Mouse (Mus musculus) stomach, postnatal 0 days (tissue): ENCODE results near the gene Cenpm. TPM values are rescaled to one million over a fixed set of nuclear protein-coding genes. Genes with fewer than 3 reads are reported as not detected.

Source experiments
- ATAC-seq: fragments of 200-750 bp; cut with Nextera tagmentation; 2 replicates; pipeline ENCODE4 v1.8.0; 2017; ENCODE audit not compliant: low FRiP score, low TSS enrichment
- DNase-seq: peaks from one replicate; pipeline ENCODE4 v3.0.0-alpha.2; 2016; ENCODE audit warnings: low spot score
- H3K27ac ChIP-seq: fragments of 300-500 bp; sonication (generic); replicated peaks from 2 replicates; pipeline ENCODE4 v1.5.1; 2014; ENCODE audit warnings: mild to moderate bottlenecking, control low read depth
- H3K27me3 ChIP-seq: fragments of 300-500 bp; sonication (generic); 2 replicates; pipeline ENCODE4 v1.6.1; 2014; ENCODE audit warnings: low read length; ENCODE audit not compliant: control insufficient read depth, insufficient read depth
- H3K36me3 ChIP-seq: fragments of 300-500 bp; sonication (generic); 2 replicates; pipeline ENCODE4 v1.6.1; 2014; ENCODE audit warnings: low read length, mixed read lengths; ENCODE audit not compliant: control insufficient read depth, insufficient read depth
- H3K4me1 ChIP-seq: fragments of 300-500 bp; sonication (generic); replicated peaks from 2 replicates; pipeline ENCODE4 v1.6.1; 2014; ENCODE audit warnings: antibody characterized with exemption; ENCODE audit not compliant: control insufficient read depth, insufficient read depth
- H3K4me2 ChIP-seq: fragments of 300-500 bp; sonication (generic); replicated peaks from 2 replicates; pipeline ENCODE4 v1.6.1; 2014; ENCODE audit warnings: low read depth, mild to moderate bottlenecking, control low read depth, moderate library complexity
- H3K4me3 ChIP-seq: fragments of 300-500 bp; sonication (generic); 2 replicates; pipeline ENCODE4 v1.5.1; 2014; ENCODE audit warnings: low read depth, low read length, control low read depth
- H3K9ac ChIP-seq: fragments of 300-500 bp; sonication (generic); 2 replicates; pipeline ENCODE4 v1.6.1; 2014; ENCODE audit warnings: mild to moderate bottlenecking, low read length, control low read depth, mixed read lengths
- H3K9me3 ChIP-seq: fragments of 300-500 bp; sonication (generic); 2 replicates; pipeline ENCODE4 v1.6.1; 2016; ENCODE audit warnings: low read length; ENCODE audit not compliant: control insufficient read depth
- CTCF ChIP-seq: IDR thresholded peaks from 2 replicates; pipeline ENCODE4 v1.5.1; 2016; ENCODE audit warnings: antibody characterized with exemption, low read depth, mild to moderate bottlenecking, moderate library complexity
- EP300 ChIP-seq: optimal IDR thresholded peaks from 2 replicates; pipeline ENCODE3; 2016; ENCODE audit warnings: antibody characterized with exemption
- WGBS: fragments of 180-500 bp; shearing (Covaris S2); extraction: QIAGEN DNeasy Blood & Tissue Kit; methylation state at CpG from one replicate; pipeline ENCODE4 v1.1.7; 2014; 5-methylcytosine and 5-hydroxymethylcytosine counted together
- polyA plus RNA-seq: library from polyadenylated mRNA; unstranded; fragments of >200 nt; fragmentation: Nextera tagmentation; extraction: Ambion mirVana; gene quantifications from 2 replicates; pipeline ENCODE4 v1.2.1, GENCODE M21; 2015

Gene Cenpm
- polyA plus RNA-seq = 24.0 and 27.0 TPM in 2 replicates

GRCm38 (mm10) chr15:82244115-82244804, at the start of gene Cenpm:
TSS of gene Cenpm (minus strand) at chr15:82244748.
- Histone ChIP-seq H3K9ac (peak within 1 kb of the TSS; percentile 55), H3K4me1 (no peaks in the 10 kb centered on the region), H3K4me3 (peak within 1 kb of the TSS; percentile 70), H3K9me3 (no peaks in the 10 kb centered on the region), H3K36me3 (no peaks in the 10 kb centered on the region), H3K4me2 (peak within 1 kb of the TSS; percentile 95), H3K27ac (peak within 1 kb of the TSS; percentile 53; the same call in 1 of the 2 replicates), H3K27me3 (no peaks in the 10 kb centered on the region)
- 0% methylated on average over 65 of the region's 65 CpGs for WGBS
- ATAC-seq (peak; percentile 96), DNase-seq (peak; percentile 92)
- TF ChIP-seq EP300 = no peak

GRCm38 (mm10) chr15:82294059-82294458, 49.5 kb upstream of the Cenpm start:
- ATAC-seq = peak; percentile 39; the same call in 1 of the 2 replicates
- peak; percentile 41 for DNase-seq

GRCm38 (mm10) chr15:82293271-82293711, 48.7 kb upstream of the Cenpm start:
- Histone ChIP-seq H3K4me2 (no peak overlapping the region), H3K36me3 (no peaks in the 10 kb centered on the region), H3K9me3 (no peaks in the 10 kb centered on the region), H3K27ac (no peak overlapping the region), H3K4me3 (no peak overlapping the region), H3K27me3 (no peaks in the 10 kb centered on the region), H3K9ac (no peak overlapping the region), H3K4me1 (no peaks in the 10 kb centered on the region)
- 5% methylated on average over 7 of the region's 7 CpGs for WGBS
- DNase-seq = peak; percentile 24
- TF ChIP-seq EP300 (no peak), CTCF (no peak)
- ATAC-seq = peak; percentile 40; the same call in 1 of the 2 replicates

More at GRCm38 (mm10) chr15:82294059-82294458, 49.5 kb upstream of the Cenpm start:
- 31% methylated on average over 8 of the region's 8 CpGs for WGBS
- Histone ChIP-seq H3K9me3 (no peaks in the 10 kb centered on the region), H3K4me2 (no peak overlapping the region; the same call in 1 of the 2 replicates), H3K36me3 (no peaks in the 10 kb centered on the region), H3K27ac (no peak overlapping the region), H3K4me1 (no peaks in the 10 kb centered on the region), H3K9ac (no peak overlapping the region), H3K4me3 (no peak overlapping the region), H3K27me3 (no peaks in the 10 kb centered on the region)
- TF ChIP-seq EP300 (no peak), CTCF (peak; percentile 79)

- ATAC-seq = no peak
Observed at GRCm38 (mm10) chr15:82292851-82293250, 48.3 kb upstream of the Cenpm start.

GRCm38 (mm10) chr15:82290252-82290651, 45.7 kb upstream of the Cenpm start:
- ATAC-seq = no peak
- no peaks in the 10 kb centered on the region for H3K4me1 ChIP-seq
- no peaks in the 10 kb centered on the region for H3K36me3 ChIP-seq
- no peak overlapping the region for H3K9ac ChIP-seq
- 89% methylated on average over 7 of the region's 7 CpGs for WGBS
- no peak overlapping the region for H3K4me3 ChIP-seq
- H3K27me3 ChIP-seq = no peaks in the 10 kb centered on the region
- H3K27ac ChIP-seq = no peak overlapping the region
- TF ChIP-seq EP300 = no peak
- no peak for TF ChIP-seq CTCF
- no peak for DNase-seq
- H3K9me3 ChIP-seq = no peaks in the 10 kb centered on the region
- H3K4me2 ChIP-seq = no peak overlapping the region

More at GRCm38 (mm10) chr15:82292851-82293250, 48.3 kb upstream of the Cenpm start:
- H3K27ac ChIP-seq = no peak overlapping the region
- no peaks in the 10 kb centered on the region for H3K4me1 ChIP-seq
- no peak for TF ChIP-seq CTCF
- TF ChIP-seq EP300 = no peak
- no peak for DNase-seq
- no peak overlapping the region for H3K9ac ChIP-seq
- no peak overlapping the region for H3K4me3 ChIP-seq
- no peaks in the 10 kb centered on the region for H3K36me3 ChIP-seq
- H3K9me3 ChIP-seq = no peaks in the 10 kb centered on the region
- H3K4me2 ChIP-seq = no peak overlapping the region
- WGBS = 22% methylated on average over 5 of the region's 5 CpGs
- H3K27me3 ChIP-seq = no peaks in the 10 kb centered on the region

GRCm38 (mm10) chr15:82286157-82286556, 41.6 kb upstream of the Cenpm start:
- H3K9me3 ChIP-seq = no peaks in the 10 kb centered on the region
- H3K27me3 ChIP-seq = no peaks in the 10 kb centered on the region
- no peaks in the 10 kb centered on the region for H3K4me1 ChIP-seq
- no peak overlapping the region for H3K4me3 ChIP-seq
- H3K4me2 ChIP-seq = no peak overlapping the region
- H3K9ac ChIP-seq = no peak overlapping the region
- TF ChIP-seq EP300 (no peak), CTCF (no peak)
- no peak for DNase-seq
- no peaks in the 10 kb centered on the region for H3K36me3 ChIP-seq
- H3K27ac ChIP-seq = no peak overlapping the region
- 60% methylated on average over 12 of the region's 12 CpGs for WGBS
- ATAC-seq = no peak
